Mouse (Mus musculus) intestine, postnatal 0 days (tissue): ENCODE measurements around the gene Gm9573. TPM values are rescaled to one million over a fixed set of nuclear protein-coding genes. Genes with fewer than 3 reads are reported as not detected.

Experiments used
- ATAC-seq: fragments of 200-750 bp; cut with Nextera tagmentation; 2 replicates; pipeline ENCODE4 v1.8.0; 2017; ENCODE audit warnings: mild to moderate bottlenecking, moderate TSS enrichment, moderate library complexity
- H3K27ac ChIP-seq: fragments of 300-500 bp; sonication (generic); 2 replicates; pipeline ENCODE4 v1.5.1; 2014; ENCODE audit warnings: mild to moderate bottlenecking, low read depth, low read length, moderate library complexity
- H3K27me3 ChIP-seq: fragments of 300-500 bp; sonication (generic); replicated peaks from 2 replicates; pipeline ENCODE4 v1.6.1; 2014; ENCODE audit warnings: low read length, mixed read lengths; ENCODE audit not compliant: control insufficient read depth, insufficient read depth
- H3K36me3 ChIP-seq: fragments of 300-500 bp; sonication (generic); 2 replicates; pipeline ENCODE4 v1.6.1; 2014; ENCODE audit warnings: mild to moderate bottlenecking, moderate library complexity; ENCODE audit not compliant: control insufficient read depth, insufficient read depth
- H3K4me1 ChIP-seq: fragments of 300-500 bp; sonication (generic); replicated peaks from 2 replicates; pipeline ENCODE4 v1.6.1; 2014; ENCODE audit warnings: antibody characterized with exemption, low read length, mixed read lengths; ENCODE audit not compliant: control insufficient read depth, insufficient read depth
- H3K4me2 ChIP-seq: fragments of 300-500 bp; sonication (generic); replicated peaks from 2 replicates; pipeline ENCODE4 v1.6.1; 2014; ENCODE audit warnings: low read depth, mild to moderate bottlenecking, moderate library complexity
- H3K4me3 ChIP-seq: fragments of 300-500 bp; sonication (generic); 2 replicates; pipeline ENCODE4 v1.5.1; 2014; ENCODE audit warnings: low read depth, low read length
- H3K9ac ChIP-seq: fragments of 300-500 bp; sonication (generic); 2 replicates; pipeline ENCODE4 v1.6.1; 2014; ENCODE audit warnings: mild to moderate bottlenecking, low read depth, low read length
- H3K9me3 ChIP-seq: fragments of 300-500 bp; sonication (generic); 2 replicates; pipeline ENCODE4 v1.6.1; 2016; ENCODE audit warnings: mixed run types; ENCODE audit not compliant: control insufficient read depth
- CTCF ChIP-seq: sonication (generic); IDR thresholded peaks from 2 replicates; pipeline ENCODE4 v1.5.1; 2016; ENCODE audit warnings: low read depth, mild to moderate bottlenecking, control low read depth, antibody characterized with exemption, moderate library complexity
- WGBS: fragments of 180-500 bp; shearing (Covaris S2); extraction: QIAGEN DNeasy Blood & Tissue Kit; methylation state at CpG from one replicate; pipeline ENCODE4 v1.1.7; 2014; 5-methylcytosine and 5-hydroxymethylcytosine counted together
- polyA plus RNA-seq: library from polyadenylated mRNA; unstranded; fragments of >200 nt; fragmentation: Nextera tagmentation; extraction: Ambion mirVana; gene quantifications from 2 replicates; pipeline ENCODE4 v1.2.1, GENCODE M21; 2015

Gm9573 gene
- polyA plus RNA-seq, result not detected in 2 replicates

DNA sequence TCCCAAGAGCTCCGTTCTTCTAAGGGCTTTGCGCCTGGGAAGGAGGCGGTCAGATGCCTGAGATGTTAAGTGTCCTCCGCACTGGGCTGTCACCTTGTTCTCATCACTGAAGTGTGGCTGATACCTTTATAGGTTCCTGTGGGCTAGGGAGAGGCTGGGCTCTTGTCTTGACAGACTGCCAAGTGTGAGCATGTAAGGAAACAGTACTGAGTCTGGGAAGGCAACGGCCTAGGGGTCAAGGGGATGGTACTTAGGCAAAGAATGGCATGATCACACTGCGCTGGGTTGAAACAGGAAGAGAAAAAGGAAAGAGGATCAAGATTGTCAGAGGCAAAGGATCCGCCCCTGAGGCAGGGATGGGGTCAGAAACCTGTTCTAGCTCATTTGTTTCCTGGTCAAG, at the start of gene Gm9573:
Gene Gm9573 (minus strand): TSS at position 101 of the 400 bp plus-strand sequence.
- Histone ChIP-seq H3K4me1 (no peaks in the 10 kb centered on the region), H3K27ac (no peak within 1 kb of the TSS), H3K4me2 (no peak within 1 kb of the TSS), H3K9ac (no peak within 1 kb of the TSS), H3K9me3 (no peaks in the 10 kb centered on the region), H3K27me3 (no peaks in the 10 kb centered on the region), H3K4me3 (no peak within 1 kb of the TSS), H3K36me3 (no peaks in the 10 kb centered on the region)
- ATAC-seq, result no peak
- WGBS, result 81% methylated on average over 7 of the region's 7 CpGs
- TF ChIP-seq CTCF, result no peak

DNA sequence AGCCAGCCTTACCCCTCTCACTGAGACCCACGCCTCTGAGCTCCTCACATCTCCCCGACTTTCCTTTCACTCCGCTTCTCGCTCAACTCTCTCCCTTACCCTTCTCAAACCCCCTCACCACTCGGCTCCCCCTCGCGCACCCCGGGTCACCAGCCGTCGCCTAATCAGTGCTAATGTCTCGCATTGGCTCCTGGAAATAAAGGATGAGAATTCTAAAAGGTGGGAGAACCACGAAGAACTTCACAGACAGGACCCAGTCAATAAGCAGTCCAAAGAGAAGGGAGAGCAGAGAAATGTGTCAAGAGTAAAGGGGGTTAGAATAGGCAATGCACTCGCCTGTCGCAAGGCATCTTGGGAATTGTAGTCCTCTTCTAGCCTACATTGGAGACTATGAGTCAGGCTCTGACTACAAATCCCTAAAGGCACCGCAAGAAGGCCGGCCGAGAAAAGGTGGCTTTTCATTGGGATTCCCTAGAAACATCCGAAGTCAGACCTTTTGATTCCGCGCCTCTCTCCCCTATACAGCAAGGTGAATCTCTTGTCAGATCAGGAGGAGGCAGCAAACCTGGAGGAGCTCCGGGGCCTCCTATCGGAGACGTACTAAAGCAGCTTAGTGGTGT, 47.1 kb upstream of the Gm9573 start, which contains the start of gene Gtf2h4:
Gene Gtf2h4 (minus strand): TSS at position 324 of the 620 bp plus-strand sequence.
- H3K27me3 ChIP-seq, result no peaks in the 10 kb centered on the region
- peak within 1 kb of the TSS; percentile 80 for H3K9ac ChIP-seq
- ATAC-seq, result peak; percentile 95
- peak within 1 kb of the TSS; percentile 59 for H3K4me3 ChIP-seq
- H3K9me3 ChIP-seq, result no peaks in the 10 kb centered on the region
- H3K27ac ChIP-seq, result no peak within 1 kb of the TSS
- 1% methylated on average over 23 of the region's 23 CpGs for WGBS
- H3K4me1 ChIP-seq, result no peaks in the 10 kb centered on the region
- peak; percentile 40 for TF ChIP-seq CTCF
- peak within 1 kb of the TSS; percentile 83 for H3K4me2 ChIP-seq
- peaks cover 15% of the 10 kb centered on the region for H3K36me3 ChIP-seq

DNA sequence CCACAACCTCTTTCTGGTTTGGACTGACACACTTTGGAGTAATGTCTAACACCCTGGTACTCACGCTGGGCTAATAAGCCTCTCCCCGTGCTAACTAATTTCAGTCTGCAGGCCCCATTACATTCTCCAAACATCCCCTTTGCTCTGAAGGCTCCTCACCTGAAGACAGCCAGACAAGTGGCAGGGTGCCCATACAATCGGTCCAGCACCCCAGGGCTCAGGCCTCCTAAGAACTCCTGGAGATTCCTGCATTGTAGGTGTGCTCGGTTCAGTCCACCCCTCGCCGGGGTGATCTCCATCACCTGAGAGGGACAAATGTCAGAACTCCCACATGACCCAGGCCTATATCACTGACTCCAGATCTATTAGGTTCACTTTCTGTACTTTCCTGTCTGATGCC, 46.1 kb upstream of the Gm9573 start:
- no peaks in the 10 kb centered on the region for H3K9me3 ChIP-seq
- no peak for TF ChIP-seq CTCF
- H3K4me1 ChIP-seq, result no peaks in the 10 kb centered on the region
- H3K9ac ChIP-seq, result no peak overlapping the region
- peaks cover 15% of the 10 kb centered on the region for H3K36me3 ChIP-seq
- WGBS, result 84% methylated on average over 6 of the region's 6 CpGs
- ATAC-seq, result no peak
- no peak overlapping the region for H3K4me3 ChIP-seq
- H3K27me3 ChIP-seq, result no peaks in the 10 kb centered on the region
- no peak overlapping the region for H3K4me2 ChIP-seq
- no peak overlapping the region for H3K27ac ChIP-seq

DNA sequence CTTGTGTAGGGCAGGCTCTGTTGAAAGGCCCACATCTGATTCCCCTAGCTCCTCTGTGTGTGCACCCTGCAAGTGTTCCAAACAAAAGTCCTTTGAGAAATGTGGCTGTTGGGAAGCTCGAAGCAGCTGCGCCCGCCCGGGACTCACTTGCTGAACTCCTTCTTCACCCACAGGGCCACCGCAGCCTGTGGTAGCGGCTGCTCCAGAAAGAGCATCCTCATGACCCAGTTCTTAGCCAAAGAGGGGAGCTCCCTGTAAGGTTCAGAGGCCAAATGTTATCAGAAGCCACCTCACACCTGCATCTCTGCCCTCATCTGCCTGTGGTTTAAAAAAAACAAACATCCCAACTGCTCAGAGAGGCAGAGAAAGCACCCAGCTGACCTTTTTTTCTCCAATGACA, 45.4 kb upstream of the Gm9573 start:
- Histone ChIP-seq H3K27me3 (no peaks in the 10 kb centered on the region), H3K9me3 (no peaks in the 10 kb centered on the region), H3K27ac (no peak overlapping the region), H3K4me3 (no peak overlapping the region), H3K36me3 (peaks cover 15% of the 10 kb centered on the region), H3K9ac (no peak overlapping the region), H3K4me2 (no peak overlapping the region), H3K4me1 (peaks cover 4% of the 10 kb centered on the region; the same call in 1 of the 2 replicates)
- no peak for TF ChIP-seq CTCF
- ATAC-seq, result no peak
- 91% methylated on average over 6 of the region's 6 CpGs for WGBS

GRCm38 (mm10) chr17:35669731-35670130, 43.3 kb upstream of the Gm9573 start:
- peaks cover 17% of the 10 kb centered on the region for H3K36me3 ChIP-seq
- no peak overlapping the region for H3K27ac ChIP-seq
- TF ChIP-seq CTCF, result no peak
- 96% methylated on average over 9 of the region's 9 CpGs for whole genome bisulfite sequencing
- peaks cover 8% of the 10 kb centered on the region; the same call in 1 of the 2 replicates for H3K4me1 ChIP-seq
- no peak overlapping the region for H3K4me3 ChIP-seq
- no peaks in the 10 kb centered on the region for H3K27me3 ChIP-seq
- H3K9me3 ChIP-seq, result no peaks in the 10 kb centered on the region
- no peak for ATAC-seq
- no peak overlapping the region for H3K4me2 ChIP-seq
- H3K9ac ChIP-seq, result no peak overlapping the region

- peak within 1 kb of the TSS; percentile 64 for H3K9ac ChIP-seq
- peak; percentile 34 for TF ChIP-seq CTCF
- H3K4me3 ChIP-seq, result peak within 1 kb of the TSS; percentile 66
- H3K27me3 ChIP-seq, result no peaks in the 10 kb centered on the region
- H3K9me3 ChIP-seq, result no peaks in the 10 kb centered on the region
- H3K4me2 ChIP-seq, result peak within 1 kb of the TSS; percentile 96
- under 1% methylated on average over 61 of the region's 61 CpGs for WGBS
- H3K36me3 ChIP-seq, result peaks cover 33% of the 10 kb centered on the region
- peak; percentile 80 for ATAC-seq
- peaks cover 8% of the 10 kb centered on the region; the same call in 1 of the 2 replicates for H3K4me1 ChIP-seq
- peak within 1 kb of the TSS; percentile 74 for H3K27ac ChIP-seq
Observed at GRCm38 (mm10) chr17:35667334-35668065, 41.1 kb upstream of the Gm9573 start, which contains the start of gene Vars2. TSS of gene Vars2 (minus strand) at chr17:35667592.
